Mouse (Mus musculus) cortical plate, adult 2 months (tissue): ENCODE measurements at regions not wholly inside any gene's neighbourhood (a gene's known extent, or its start where the extent isn't known, plus 50 kb on each side); places are given as distances from the start of the nearest gene placed in this dataset.

Source experiments
- CTCF ChIP-seq: fragments of 200-500 bp; IDR thresholded peaks from 2 replicates; pipeline ENCODE4 v1.5.1; 2011; ENCODE audit warnings: mild to moderate bottlenecking, control low read depth, low read length; ENCODE audit not compliant: insufficient read depth; ENCODE audit errors: extremely low read depth
- POLR2A ChIP-seq: fragments of 200-500 bp; IDR thresholded peaks from 2 replicates; pipeline ENCODE4 v1.6.1; 2011; ENCODE audit warnings: mild to moderate bottlenecking, low read length, control low read depth; ENCODE audit not compliant: insufficient read depth; ENCODE audit errors: extremely low read depth

- TF ChIP-seq CTCF (peak; percentile 50; the same call in 1 of the 2 replicates), POLR2A (no peak)
Observed at GRCm38 (mm10) chr15:57543985-57544384, 66.6 kb upstream of the Slc22a22 start.
